Mouse (Mus musculus) bone marrow macrophage, adult 2 months (primary cell): ENCODE measurements around the gene Paip2b. TPM values are rescaled to one million over a fixed set of nuclear protein-coding genes. Genes with fewer than 3 reads are reported as not detected.

Experiments used
- H3K27ac ChIP-seq: 2 replicates; pipeline ENCODE4 v1.5.1; 2012; ENCODE audit warnings: low read depth, low read length; ENCODE audit not compliant: insufficient read depth
- H3K4me1 ChIP-seq: 2 replicates; pipeline ENCODE4 v1.6.1; 2012; ENCODE audit warnings: low read length; ENCODE audit not compliant: control insufficient read depth, insufficient read depth
- H3K4me3 ChIP-seq: 2 replicates; pipeline ENCODE4 v1.5.1; 2012; ENCODE audit warnings: mild to moderate bottlenecking, low read length, moderate library complexity; ENCODE audit not compliant: insufficient read depth
- CTCF ChIP-seq: IDR thresholded peaks from 2 replicates; pipeline ENCODE4 v1.5.1; 2012; ENCODE audit warnings: low read depth, mild to moderate bottlenecking, low read length, moderate library complexity
- POLR2A ChIP-seq: IDR thresholded peaks from 2 replicates; pipeline ENCODE4 v1.6.1; 2012; ENCODE audit warnings: mild to moderate bottlenecking, low read depth, low read length, borderline replicate concordance
- polyA plus RNA-seq: library from polyadenylated mRNA; stranded (reverse); fragments of >200 nt; gene quantifications from 2 replicates; pipeline ENCODE4 v1.2.4, GENCODE M21; 2012; ENCODE audit not compliant: missing spikeins, insufficient read depth, insufficient read length

The Paip2b gene
- polyA plus RNA-seq, 1 experiment = 9.8 TPM

DNA sequence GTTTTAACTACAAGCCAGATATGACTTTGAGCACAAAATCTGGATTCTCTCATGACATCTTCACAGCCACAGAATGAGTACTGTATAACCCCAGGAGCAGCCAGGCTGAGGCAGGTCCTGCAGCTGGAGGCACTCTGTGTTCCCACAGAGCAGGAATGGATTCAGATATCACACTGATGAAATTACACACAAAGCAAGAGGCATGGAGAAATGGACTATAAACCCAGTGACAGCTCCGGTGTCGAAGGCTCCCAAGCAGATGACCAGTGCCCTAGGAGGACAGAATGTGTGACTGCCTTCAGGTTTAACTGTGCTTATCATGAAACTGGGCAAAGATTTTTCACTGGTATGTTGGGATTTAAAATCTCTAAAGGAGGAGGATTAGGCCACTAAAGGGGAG, 14.6 kb upstream of the Paip2b start:
- no peak for TF ChIP-seq POLR2A
- no peak for TF ChIP-seq CTCF
- H3K27ac ChIP-seq = no peak overlapping the region
- no peak overlapping the region for H3K4me3 ChIP-seq
- H3K4me1 ChIP-seq = peaks cover 3% of the 10 kb centered on the region; the same call in 1 of the 2 replicates

DNA sequence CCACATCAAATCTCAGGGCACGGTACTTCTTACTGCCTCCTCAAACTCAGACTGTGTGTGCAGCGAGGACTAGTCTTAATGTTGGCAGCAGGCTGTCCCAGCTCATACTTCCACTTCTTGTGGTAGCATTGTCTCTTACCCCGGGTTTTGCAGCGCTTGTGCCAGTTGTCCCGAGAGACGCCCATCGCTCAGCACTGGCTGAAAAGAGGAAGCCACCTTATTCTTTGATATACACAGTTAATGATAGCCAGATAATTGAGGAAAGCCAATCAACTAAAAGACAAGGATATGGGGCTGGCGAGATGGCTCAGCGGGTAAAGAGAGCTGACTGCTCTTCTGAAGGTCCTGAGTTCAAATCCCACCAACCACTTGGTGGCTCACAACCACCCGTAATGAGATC, 13.4 kb upstream of the Paip2b start:
- no peak overlapping the region for H3K27ac ChIP-seq
- peaks cover 3% of the 10 kb centered on the region; the same call in 1 of the 2 replicates for H3K4me1 ChIP-seq
- H3K4me3 ChIP-seq = no peak overlapping the region
- TF ChIP-seq CTCF (no peak), POLR2A (no peak)

DNA sequence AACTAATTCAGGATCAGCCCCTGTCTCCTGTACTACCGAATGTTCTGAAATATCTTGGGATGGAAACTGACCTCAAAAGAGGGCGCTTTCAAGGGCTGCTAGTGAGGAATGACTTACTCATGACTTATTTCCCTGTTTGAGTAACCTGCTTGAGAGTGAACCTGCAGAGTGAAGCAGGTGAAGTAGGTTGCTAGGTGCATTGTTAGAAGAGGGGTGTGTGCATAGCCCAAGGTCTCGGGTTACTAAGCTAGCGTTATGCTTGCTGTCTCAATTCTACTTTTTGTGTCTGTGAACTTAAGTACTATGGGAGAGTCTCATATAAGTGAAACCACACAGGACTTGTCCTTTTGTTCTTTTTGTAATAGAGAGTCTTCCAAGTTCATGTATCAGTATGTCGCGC, 8.5 kb upstream of the Paip2b start:
- TF ChIP-seq POLR2A (no peak), CTCF (no peak)
- H3K27ac ChIP-seq = no peak overlapping the region
- no peak overlapping the region for H3K4me3 ChIP-seq
- H3K4me1 ChIP-seq = peaks cover 12% of the 10 kb centered on the region

- TF ChIP-seq POLR2A = no peak
- no peak for TF ChIP-seq CTCF
- Histone ChIP-seq H3K4me1 (peaks cover 9% of the 10 kb centered on the region), H3K27ac (peak overlapping the region; percentile 55), H3K4me3 (no peak overlapping the region)
Observed at GRCm38 (mm10) chr6:83838046-83838445, 6.5 kb upstream of the Paip2b start.

- H3K4me3 ChIP-seq = no peak overlapping the region
- H3K27ac ChIP-seq = no peak overlapping the region
- peaks cover 11% of the 10 kb centered on the region for H3K4me1 ChIP-seq
- TF ChIP-seq POLR2A = no peak
- no peak for TF ChIP-seq CTCF
Observed at GRCm38 (mm10) chr6:83836826-83837225, 5.3 kb upstream of the Paip2b start.

- peak overlapping the region; percentile 17; the same call in 1 of the 2 replicates for H3K27ac ChIP-seq
- H3K4me1 ChIP-seq = peaks cover 11% of the 10 kb centered on the region
- peak overlapping the region; percentile 31 for H3K4me3 ChIP-seq
Observed at GRCm38 (mm10) chr6:83832393-83832792, 852 bp upstream of the Paip2b start.

DNA sequence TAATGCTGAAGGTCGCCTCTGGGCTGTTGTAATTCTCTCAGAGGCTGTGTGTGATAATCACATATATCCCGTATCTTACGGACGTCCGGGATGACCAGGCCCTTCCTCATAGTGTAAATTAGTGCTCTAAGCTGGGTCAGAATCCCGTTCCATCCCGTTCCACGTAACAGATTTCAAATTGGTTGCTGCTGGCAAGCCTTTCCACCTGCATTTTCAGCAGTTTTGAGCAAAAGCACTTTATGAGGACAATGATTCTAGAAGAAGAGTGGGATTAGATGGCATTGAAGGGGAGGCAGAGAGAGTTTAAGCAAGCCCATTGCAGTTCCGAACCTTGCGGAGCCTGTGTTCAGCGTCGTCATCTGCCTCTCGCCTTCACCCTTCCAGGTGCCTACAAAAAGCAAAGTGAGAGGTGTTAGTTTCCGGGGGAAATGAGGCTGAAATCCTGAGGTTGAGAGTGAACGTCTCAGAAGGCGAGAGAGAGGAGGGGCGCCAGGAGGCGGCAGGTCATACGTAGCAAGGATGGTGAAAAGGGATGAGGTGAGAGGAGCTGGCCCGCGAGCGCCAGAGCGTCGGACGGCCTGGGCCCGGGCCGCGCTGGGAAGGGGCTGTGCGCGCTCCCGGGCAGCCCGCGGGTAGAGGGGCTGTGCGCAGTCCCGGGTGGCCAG, 468 bp downstream of the Paip2b start:
- Histone ChIP-seq H3K27ac (no peak overlapping the region), H3K4me1 (peaks cover 7% of the 10 kb centered on the region), H3K4me3 (peak overlapping the region; percentile 89)
- TF ChIP-seq CTCF (no peak), POLR2A (no peak)

DNA sequence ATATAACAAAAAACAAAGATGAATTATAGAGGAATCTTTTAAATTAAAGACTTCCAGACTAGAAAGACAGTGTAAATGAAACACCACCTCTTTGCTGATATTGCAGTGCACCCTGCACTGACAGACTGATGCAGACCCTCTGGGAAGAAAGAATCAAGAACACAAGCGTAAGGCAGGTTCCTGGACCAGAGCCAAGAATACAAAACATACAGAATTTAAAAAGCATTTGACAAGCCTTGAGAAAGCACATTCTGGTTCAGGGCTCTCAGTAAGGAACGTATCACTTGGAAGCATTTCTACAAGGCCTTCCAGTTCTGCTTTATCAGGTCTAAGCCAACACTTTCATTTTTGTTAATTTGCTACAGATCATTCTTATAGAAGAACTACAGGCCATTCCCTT, 9.7 kb downstream of the Paip2b start:
- no peak overlapping the region for H3K27ac ChIP-seq
- TF ChIP-seq CTCF (no peak), POLR2A (no peak)
- H3K4me3 ChIP-seq = no peak overlapping the region
- peaks cover 12% of the 10 kb centered on the region for H3K4me1 ChIP-seq

GRCm38 (mm10) chr6:83820727-83821515, 10.6 kb downstream of the Paip2b start:
- Histone ChIP-seq H3K27ac (no peak overlapping the region), H3K4me1 (peaks cover 12% of the 10 kb centered on the region), H3K4me3 (no peak overlapping the region)
- TF ChIP-seq POLR2A (no peak), CTCF (no peak)

GRCm38 (mm10) chr6:83818996-83819395, 12.5 kb downstream of the Paip2b start:
- H3K27ac ChIP-seq = no peak overlapping the region
- TF ChIP-seq POLR2A (no peak), CTCF (no peak)
- no peak overlapping the region for H3K4me3 ChIP-seq
- peaks cover 8% of the 10 kb centered on the region for H3K4me1 ChIP-seq
